Mouse (Mus musculus) R1 (cell line): ENCODE measurements around the gene Krtap5-1.
"Not testable (repeated sequence)": the region's sequence is repeated elsewhere in the genome, so short reads cannot be mapped to it uniquely, and the experiment has no call there.

ENCODE experiments used
- DNase-seq: peaks from one replicate; pipeline ENCODE4 v3.0.0-alpha.2; 2018; ENCODE audit warnings: low read depth, low spot score

Krtap5-1 gene

DNA sequence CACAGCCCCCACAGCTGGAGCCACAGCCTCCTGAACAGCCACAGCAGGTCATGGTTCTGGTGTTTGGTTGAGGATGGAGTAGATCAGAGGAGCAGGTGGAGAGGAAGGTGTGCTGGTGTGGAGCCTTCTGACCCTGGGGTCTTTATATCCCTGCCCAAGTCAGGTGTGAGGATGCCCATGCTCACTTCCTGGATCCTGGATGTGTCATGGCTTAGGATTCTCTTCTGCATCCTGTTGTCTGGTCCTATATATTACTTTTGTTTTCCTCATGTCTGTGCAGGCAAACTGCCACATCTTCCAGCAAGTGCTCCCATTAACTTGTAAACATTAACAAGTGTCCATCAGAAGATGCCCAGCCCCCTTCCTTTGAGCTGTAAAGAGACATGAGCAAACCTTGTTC, at the start of gene Krtap5-1:
Gene Krtap5-1, minus strand, starts transcription at position 101 of the 400 bp plus-strand sequence.
- not testable (repeated sequence) for DNase-seq

GRCm38 (mm10) chr7:142342247-142342640, 45.3 kb upstream of the Krtap5-1 start:
- DNase-seq: no peak

GRCm38 (mm10) chr7:142341564-142342246, 44.8 kb upstream of the Krtap5-1 start:
- no peak for DNase-seq

- no peak for DNase-seq
Observed at GRCm38 (mm10) chr7:142340269-142340970, 43.5 kb upstream of the Krtap5-1 start.

- no peak for DNase-seq
Observed at GRCm38 (mm10) chr7:142335151-142335550, 38.2 kb upstream of the Krtap5-1 start.

- peak; percentile 76 for DNase-seq
Observed at GRCm38 (mm10) chr7:142334246-142334645, 37.3 kb upstream of the Krtap5-1 start.

GRCm38 (mm10) chr7:142332741-142333140, 35.8 kb upstream of the Krtap5-1 start:
- not testable (repeated sequence) for DNase-seq

GRCm38 (mm10) chr7:142331281-142331680, 34.4 kb upstream of the Krtap5-1 start:
- no peak for DNase-seq

GRCm38 (mm10) chr7:142330271-142330724, 33.4 kb upstream of the Krtap5-1 start:
- DNase-seq: no peak

- no peak for DNase-seq
Observed at GRCm38 (mm10) chr7:142328507-142328906, 31.6 kb upstream of the Krtap5-1 start.

DNA sequence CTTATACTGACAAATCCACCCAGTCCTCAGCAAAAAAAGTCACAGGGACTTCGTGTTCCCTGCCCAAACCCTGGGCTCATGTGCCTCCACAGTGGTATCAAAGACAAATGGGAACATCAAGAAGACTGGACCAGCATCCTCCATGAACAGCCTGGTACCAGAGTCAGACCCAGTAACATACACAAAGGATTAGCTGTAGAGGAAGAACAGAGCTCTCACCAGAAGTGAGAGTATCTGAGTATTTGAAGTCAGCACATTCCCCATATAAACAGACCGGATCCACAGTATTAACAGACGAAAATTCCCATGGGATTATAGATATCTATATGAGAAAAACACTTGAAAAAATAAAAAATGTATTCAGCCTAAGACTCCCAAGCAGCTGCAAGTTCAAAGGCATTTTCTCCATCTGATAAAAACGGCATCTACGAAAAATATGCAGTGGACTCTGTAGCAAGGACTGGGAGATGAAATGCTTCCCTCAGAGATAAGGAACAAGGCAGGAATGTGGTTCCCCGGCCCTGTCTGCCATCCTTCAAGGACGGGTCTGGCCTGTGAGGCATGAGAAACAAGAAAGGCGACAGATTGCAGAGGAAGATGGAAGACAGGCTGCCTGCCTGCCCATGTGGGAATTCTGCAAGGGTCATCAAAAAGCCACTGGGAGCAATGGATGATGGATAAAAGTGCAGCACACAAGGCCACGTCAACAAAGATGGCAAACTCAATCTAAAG, 30.0 kb upstream of the Krtap5-1 start:
- no peak for DNase-seq

DNA sequence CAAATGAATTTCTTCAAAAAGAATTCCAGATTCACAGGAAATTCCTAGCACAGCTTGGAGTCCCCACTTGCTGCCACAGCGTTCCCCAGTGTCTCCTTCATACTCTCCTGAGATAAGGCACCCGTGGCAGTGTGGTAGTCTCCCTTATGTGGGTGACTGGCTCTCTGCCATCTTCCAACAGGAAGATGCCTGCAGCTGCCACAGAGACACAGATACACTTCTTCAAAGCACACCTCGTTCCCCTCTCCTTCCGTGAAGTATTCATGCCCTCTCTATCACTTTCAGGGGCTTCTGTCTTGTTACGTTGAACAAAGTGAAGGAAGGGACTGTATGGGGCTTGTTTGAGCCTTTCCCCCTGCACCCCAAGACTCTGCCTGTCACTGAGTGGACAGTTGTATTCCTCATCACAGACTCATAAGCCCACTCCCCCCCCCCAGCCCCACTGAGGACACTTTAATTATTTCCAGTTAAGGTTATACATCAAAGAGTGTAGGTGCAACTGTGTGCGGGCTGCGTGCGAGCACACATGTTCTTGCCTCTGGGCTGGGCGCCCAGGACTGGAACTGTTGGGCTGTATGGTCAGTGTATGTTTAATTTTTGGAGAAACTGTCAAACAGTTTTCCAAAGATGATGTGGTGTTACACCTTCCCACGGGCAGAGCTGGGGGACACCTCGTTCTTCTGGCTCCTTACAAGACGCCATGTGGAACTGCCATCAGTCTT, 26.6 kb upstream of the Krtap5-1 start:
- no peak for DNase-seq

DNA sequence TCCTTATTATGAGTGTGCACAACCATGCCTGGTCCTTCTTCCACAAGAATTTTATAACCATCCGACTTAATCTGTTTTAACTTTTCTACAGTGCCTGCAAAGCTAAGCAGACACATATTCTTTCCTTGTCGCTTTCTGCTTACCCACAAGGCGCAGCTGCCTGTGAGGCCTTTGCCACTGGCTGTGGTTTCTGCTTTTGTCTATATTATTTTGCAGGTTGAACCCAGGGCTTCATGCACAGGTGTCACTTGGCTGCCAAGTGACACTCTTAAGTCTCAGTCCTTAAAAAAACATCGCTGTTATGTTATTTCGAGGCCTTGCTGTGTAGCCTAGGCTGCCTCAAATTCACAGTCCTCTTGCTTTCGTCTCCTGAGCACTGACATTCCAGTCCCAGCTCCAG, 25.7 kb upstream of the Krtap5-1 start:
- DNase-seq: no peak

DNA sequence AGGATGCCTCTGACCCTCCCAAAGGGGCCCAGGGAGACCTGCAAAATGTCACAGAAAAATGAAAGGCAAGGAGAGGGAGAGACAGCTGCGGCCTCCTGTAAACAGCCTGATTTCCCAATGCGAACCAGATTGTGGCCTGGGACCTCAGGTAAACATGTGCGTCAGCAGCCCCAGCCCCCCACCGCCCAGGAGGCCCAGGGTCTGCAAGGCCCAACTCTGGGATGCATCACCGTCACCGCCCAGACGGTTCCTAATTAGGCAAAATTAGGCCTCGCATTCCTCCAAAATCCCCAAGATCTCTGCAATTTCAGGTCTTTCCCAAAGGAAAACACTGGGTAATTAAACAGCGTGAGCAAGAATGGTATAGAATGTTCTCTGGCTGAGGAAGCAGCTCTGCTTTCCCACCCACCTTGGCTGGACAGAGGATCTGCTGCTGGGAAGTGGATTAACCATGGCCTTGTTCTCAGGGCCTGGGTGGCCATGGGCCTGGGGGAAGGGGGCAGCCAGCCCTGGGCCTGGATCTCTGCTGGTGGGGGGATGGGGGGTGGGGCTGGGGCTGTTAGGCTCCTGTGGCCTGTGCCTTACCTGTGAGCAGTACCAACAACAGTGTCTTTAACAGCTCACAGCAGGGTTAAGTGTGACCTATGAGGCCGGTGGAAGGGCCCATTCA, 24.9 kb upstream of the Krtap5-1 start:
- DNase-seq: not testable (repeated sequence)

DNA sequence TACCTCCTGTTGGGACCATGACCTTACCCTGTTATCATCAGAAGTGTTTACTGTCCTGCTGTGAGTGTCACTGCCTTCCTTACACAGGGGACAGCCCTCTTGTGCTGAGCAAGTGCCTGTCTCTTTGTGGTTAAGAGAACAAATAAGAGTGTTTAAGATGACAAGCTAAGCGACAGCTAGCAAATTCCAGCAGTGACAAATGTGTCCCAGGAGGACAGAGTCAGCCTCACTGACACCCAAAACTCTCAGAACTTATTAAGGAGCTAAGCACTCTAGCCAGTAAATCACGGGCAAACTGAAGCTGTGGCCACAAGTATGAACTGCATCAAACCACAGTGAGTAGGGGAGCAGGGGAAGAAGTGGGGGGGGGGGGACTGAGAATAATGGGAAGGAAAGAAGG, 24.0 kb upstream of the Krtap5-1 start:
- no peak for DNase-seq

GRCm38 (mm10) chr7:142319124-142319523, 22.2 kb upstream of the Krtap5-1 start:
- no peak for DNase-seq

DNA sequence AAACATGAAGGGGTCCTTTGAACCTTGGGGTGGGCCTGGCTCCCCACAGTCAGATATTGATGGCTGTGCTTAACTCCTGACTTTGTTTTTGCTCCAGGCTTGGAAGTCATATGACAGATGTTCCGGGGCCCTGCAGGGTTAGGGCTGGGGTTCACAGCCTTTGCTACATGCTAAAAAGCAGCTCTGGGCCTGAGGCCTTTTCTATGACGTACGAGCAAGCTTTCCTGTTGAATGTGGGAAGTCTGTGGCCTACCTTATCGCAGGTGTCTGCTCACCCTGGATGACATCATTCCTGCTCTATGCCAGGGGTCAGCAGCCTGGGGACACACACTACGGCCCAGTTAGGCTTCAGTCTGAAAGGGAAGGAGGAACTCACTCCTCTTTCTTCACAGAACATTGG, 20.3 kb upstream of the Krtap5-1 start:
- no peak for DNase-seq

DNA sequence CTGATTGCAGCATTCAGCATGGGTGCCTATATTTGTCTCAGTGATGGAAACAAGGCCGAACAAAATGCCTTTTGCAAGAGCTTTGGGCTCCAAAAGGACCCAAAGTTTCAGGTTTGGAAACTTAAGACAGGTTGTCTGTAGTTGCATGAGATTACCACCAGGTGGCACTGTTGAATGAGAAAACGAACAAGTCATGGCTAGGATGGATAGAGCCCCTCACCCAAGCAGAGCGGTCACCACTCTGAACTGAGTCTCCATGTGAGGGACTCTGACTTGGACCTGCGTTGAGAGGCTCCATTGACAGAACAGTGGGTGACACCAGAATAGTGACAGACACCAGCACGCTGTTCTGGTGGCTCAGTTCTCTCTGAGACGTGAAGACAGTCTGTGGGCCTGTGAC, 19.6 kb upstream of the Krtap5-1 start:
- peak; percentile 58 for DNase-seq

DNA sequence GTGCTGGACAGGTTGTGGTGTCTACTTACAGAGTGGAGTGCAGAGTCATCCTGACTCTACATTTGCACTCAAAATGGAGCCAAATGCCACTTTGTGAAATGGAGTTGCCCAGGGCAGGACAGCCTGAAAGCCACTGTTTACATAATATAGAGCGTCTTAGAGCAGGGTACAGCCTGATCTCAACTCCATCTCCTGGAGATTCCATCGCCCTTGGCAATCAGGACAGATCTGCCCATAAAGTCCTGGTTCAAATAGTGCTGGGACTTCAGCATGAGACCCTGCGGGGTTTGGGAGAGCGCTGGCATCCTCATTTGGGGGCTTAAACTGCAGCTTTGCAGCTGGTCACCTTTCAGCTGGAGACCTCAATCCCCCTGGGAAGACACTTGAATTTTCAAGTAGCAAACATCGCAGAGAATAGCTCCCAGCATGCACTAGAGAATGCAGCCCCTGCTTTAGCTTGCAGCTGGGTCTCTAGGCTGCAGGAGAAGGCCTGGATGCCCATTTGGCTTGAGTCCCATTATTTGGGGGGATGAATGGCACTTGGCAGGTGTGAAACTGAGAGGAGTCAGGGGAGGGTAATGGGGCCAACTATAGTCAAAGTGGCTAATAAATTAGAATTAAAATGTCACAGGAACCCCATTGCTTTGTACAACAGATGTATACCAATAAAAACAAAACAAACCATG, 17.8 kb upstream of the Krtap5-1 start:
- DNase-seq: no peak

- not testable (repeated sequence) for DNase-seq
Observed at GRCm38 (mm10) chr7:142303929-142304328, 7.0 kb upstream of the Krtap5-1 start.

- DNase-seq: no peak
Observed at GRCm38 (mm10) chr7:142303249-142303648, 6.3 kb upstream of the Krtap5-1 start, which contains the start of gene Krtap5-4. Krtap5-4 (plus strand) TSS chr7:142303549.
